ENCODE assay signal across 25 mouse cellular contexts in the genomic region with DNA sequence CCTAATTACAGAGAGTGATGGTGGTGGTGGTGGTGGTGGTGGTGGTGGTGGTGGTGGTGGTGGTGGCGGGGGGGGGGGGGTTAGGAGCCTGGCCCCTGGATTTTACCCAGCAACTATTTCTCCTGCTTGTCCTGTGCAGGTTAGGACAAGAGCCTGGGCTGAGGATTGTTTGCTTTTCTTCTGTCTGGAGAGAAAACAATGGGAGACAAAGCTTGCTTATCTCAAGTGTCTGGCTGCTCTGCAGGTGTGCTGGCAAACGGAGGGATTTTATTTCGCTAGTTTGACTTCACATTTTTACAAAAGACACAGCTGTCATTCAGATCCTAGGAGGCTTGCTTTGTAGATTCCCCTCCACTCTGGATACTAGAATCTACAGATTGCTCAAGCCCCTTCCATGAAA.
"Had no signal": no experiment of that assay in that cellular context is flagged by ENCODE, and none has a peak within 500 bp of the region (broad histone marks: within the 10 kb centered on the region; RNA-seq: fewer than 3 reads in every experiment).

No protein-coding gene starts in this region.

- H3K4me3 ChIP-seq: gastrocnemius, adult 2 months; heart, adult 2 months; heart, embryonic 12.5 days; hindbrain, embryonic 10.5 days; hindbrain, embryonic 12.5 days; limb, embryonic 12.5 days; limb, embryonic 15.5 days; liver, embryonic 12.5 days had no signal

- ATAC-seq: hindbrain, embryonic 16.5 days; inflammation-experienced regulatory T-cells, adult 6 months; intestine, postnatal 0 days; liver, embryonic 12.5 days had no signal

- H3K36me3 ChIP-seq: heart, embryonic 12.5 days; hindbrain, embryonic 10.5 days; hindbrain, embryonic 12.5 days; limb, embryonic 12.5 days; limb, embryonic 15.5 days; liver, embryonic 12.5 days had no signal

- H3K4me2 ChIP-seq: heart, embryonic 12.5 days; hindbrain, embryonic 12.5 days; hindbrain, embryonic 14.5 days; limb, embryonic 12.5 days; limb, embryonic 15.5 days; liver, embryonic 12.5 days had no signal

- H3K27ac ChIP-seq: gastrocnemius, adult 2 months; heart, adult 2 months; hindbrain, embryonic 10.5 days; hindbrain, embryonic 12.5 days; hindbrain, embryonic 14.5 days; kidney, postnatal 0 days; limb, embryonic 12.5 days; limb, embryonic 15.5 days; liver, embryonic 12.5 days; liver, embryonic 14.5 days had no signal

- H3K9me3 ChIP-seq: heart, embryonic 12.5 days; hindbrain, embryonic 10.5 days; hindbrain, embryonic 12.5 days; limb, embryonic 12.5 days; limb, embryonic 15.5 days; liver, embryonic 12.5 days had no signal

- H3K4me1 ChIP-seq: heart, embryonic 12.5 days; hindbrain, embryonic 10.5 days; limb, embryonic 12.5 days; limb, embryonic 15.5 days; liver, embryonic 12.5 days had no signal

- DNase-seq: gastrocnemius, adult 2 months; gastrocnemius, postnatal 10 days; gastrocnemius, postnatal 25 days; heart, adult 2 months; heart, postnatal 10 days; heart, postnatal 4 days; kidney, adult 18-20 months; kidney, adult 8-10 months; kidney, postnatal 14 days; kidney, postnatal 36 days; layer of hippocampus, adult 9-11 months; layer of hippocampus, postnatal 36 days; left cerebral cortex, postnatal 4 days had no signal

- H3K9ac ChIP-seq: heart, embryonic 12.5 days; hindbrain, embryonic 12.5 days; hindbrain, embryonic 14.5 days; limb, embryonic 12.5 days; limb, embryonic 15.5 days; liver, embryonic 12.5 days; liver, embryonic 14.5 days had no signal

- H3K27me3 ChIP-seq: heart, embryonic 12.5 days; hindbrain, embryonic 12.5 days; limb, embryonic 12.5 days; limb, embryonic 15.5 days; liver, embryonic 12.5 days had no signal
